Mouse (Mus musculus) forebrain, embryonic 15.5 days (tissue): Measurements from ENCODE around the gene Tmem184a. TPM values are rescaled to one million over a fixed set of nuclear protein-coding genes. Genes with fewer than 3 reads are reported as not detected.

Experiments
- microRNA-seq: library from miRNA; unstranded; fragments of <30 nt; microRNA quantifications from one replicate; pipeline ENCODE4, GENCODE M21; 2016
- polyA plus RNA-seq: library from polyadenylated mRNA; unstranded; fragments of >200 nt; fragmentation: Nextera tagmentation; extraction: Ambion mirVana; gene quantifications from 2 replicates; pipeline ENCODE4 v1.2.1, GENCODE M21; 2015

Tmem184a gene
- polyA plus RNA-seq, 1 experiment from 2014 or later: 0.06 TPM

Small RNA genes within 50 kb of the gene (microRNA-seq; reads per million reads assigned to microRNA genes)
- not detected for gene Mir7037

Other genes with a start within 250 kb of the Tmem184a start
- 4.0 and 4.3 TPM in 2 replicates for gene Micall2, start 83.6 kb downstream of the Tmem184a start, polyA plus RNA-seq
- 27.1 and 31.1 TPM in 2 replicates for gene Ints1, start 44.2 kb downstream of the Tmem184a start, polyA plus RNA-seq
- 18.7 and 20.6 TPM in 2 replicates for gene Mafk, start 28.4 kb downstream of the Tmem184a start, polyA plus RNA-seq
- gene Gm26938, start 6.5 kb upstream of the Tmem184a start, polyA plus RNA-seq: not detected in 2 replicates
- gene Psmg3, start 7.0 kb upstream of the Tmem184a start, polyA plus RNA-seq: 84.5 and 89.6 TPM in 2 replicates
- gene Elfn1, start 88.0 kb upstream of the Tmem184a start, polyA plus RNA-seq: 2.4 and 2.6 TPM in 2 replicates